Comparison of ENCODE assay signal across 8 mouse cellular contexts in the genomic region with DNA sequence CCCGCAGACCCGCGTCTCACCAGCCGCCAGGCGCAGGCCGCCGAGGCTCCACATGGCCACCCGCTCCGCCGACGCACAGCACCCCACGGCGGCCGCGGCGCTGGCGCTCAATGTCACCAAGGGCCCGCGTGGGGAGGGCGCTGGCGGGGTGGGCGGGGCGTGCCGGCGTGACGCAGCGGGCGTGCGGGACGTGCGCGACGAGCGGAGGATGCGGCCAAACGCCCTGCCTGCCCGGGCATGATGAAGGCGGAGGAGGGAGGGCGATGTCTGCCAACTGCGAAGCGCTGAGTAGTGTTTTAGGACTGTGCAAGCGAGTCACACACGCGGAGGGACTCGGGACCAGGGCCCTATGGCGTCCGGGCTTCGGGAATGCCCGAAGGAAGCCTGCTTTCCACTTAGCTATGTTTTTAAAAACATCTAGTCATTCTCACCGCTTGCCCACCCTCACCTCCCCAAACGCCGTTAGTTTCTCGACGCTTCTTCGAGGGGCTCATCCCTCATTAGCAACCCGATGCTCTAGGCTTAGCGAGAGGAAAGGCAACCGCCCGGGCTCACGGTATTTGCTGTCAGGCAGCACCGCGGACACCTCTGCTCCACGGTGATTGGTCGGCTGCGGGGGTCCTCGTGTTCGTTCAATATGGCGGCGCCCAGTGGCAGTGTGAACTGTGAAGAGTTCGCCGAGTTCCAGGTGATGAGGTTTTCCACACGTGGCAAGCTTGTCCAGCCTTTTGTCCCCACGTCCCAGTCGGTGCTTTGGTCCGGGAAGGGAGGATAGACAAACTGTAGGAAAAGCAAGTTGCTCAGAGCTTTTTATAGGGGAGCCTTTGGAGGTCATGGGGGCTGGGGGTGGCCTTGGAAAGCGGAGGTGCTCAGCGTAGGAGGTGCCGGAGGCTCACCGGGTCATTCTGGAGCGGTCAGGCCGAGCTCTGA. TPM values are rescaled to one million over a fixed set of nuclear protein-coding genes. Genes with fewer than 3 reads are reported as not detected.
DNase-seq lines count a peak whose midpoint lies in the region; ATAC-seq and TF ChIP-seq lines count a peak whose summit lies in the region.

A gene (minus strand): TSS at position 145 of the 930 bp plus-strand sequence.
A gene (plus strand): TSS at position 236 of the 930 bp plus-strand sequence.

- peak within 1 kb of the TSS; percentile 95 for H3K9ac ChIP-seq in ES-Bruce4 (ENCODE audit: low read depth, poor library complexity, severe bottlenecking)
- peak within 1 kb of the TSS; percentile 93 for H3K9ac ChIP-seq in forebrain, embryonic 14.5 days (ENCODE audit: low read length)
- peak within 1 kb of the TSS; percentile 89 for H3K9ac ChIP-seq in neural tube, embryonic 15.5 days (replicated peaks)

- peak within 1 kb of the TSS; percentile 97 for H3K27ac ChIP-seq in ES-Bruce4 (ENCODE audit: insufficient read depth, low read length)
- peak within 1 kb of the TSS; percentile 99 for H3K27ac ChIP-seq in forebrain, embryonic 14.5 days (ENCODE audit: low read depth, low read length)
- H3K27ac ChIP-seq in neural tube, embryonic 15.5 days (replicated peaks): peak within 1 kb of the TSS; percentile 100

- ATAC-seq in cerebellum, adult (ENCODE audit: insufficient number of reproducible peaks, low FRiP score, low TSS enrichment): peak; percentile 91
- ATAC-seq in forebrain, embryonic 14.5 days: peak; percentile 97
- ATAC-seq in neural tube, embryonic 15.5 days (ENCODE audit: low FRiP score): peak; percentile 98

- peaks cover 11% of the 10 kb centered on the region for H3K36me3 ChIP-seq in ES-Bruce4 (ENCODE audit: control insufficient read depth, insufficient read depth, low read length, poor library complexity, severe bottlenecking)
- H3K36me3 ChIP-seq in forebrain, embryonic 14.5 days (ENCODE audit: control insufficient read depth, insufficient read depth, low read length): peaks cover 3% of the 10 kb centered on the region; the same call in 1 of the 2 replicates
- no peaks in the 10 kb centered on the region for H3K36me3 ChIP-seq in neural tube, embryonic 15.5 days

- peak; percentile 45 for TF ChIP-seq POLR2A in ES-Bruce4 (IDR thresholded peaks at IDR 0.05; ENCODE audit: insufficient read depth, low read length)

- H3K4me1 ChIP-seq in ES-Bruce4 (ENCODE audit: control insufficient read depth, insufficient read depth, low read length): no peaks in the 10 kb centered on the region
- peaks cover 19% of the 10 kb centered on the region for H3K4me1 ChIP-seq in forebrain, embryonic 14.5 days (ENCODE audit: control insufficient read depth, insufficient read depth, low read length)
- peaks cover 27% of the 10 kb centered on the region for H3K4me1 ChIP-seq in neural tube, embryonic 15.5 days

- DNase-seq in forebrain, embryonic 14.5 days (ENCODE audit: low spot score): peak; percentile 93
- DNase-seq in heart, postnatal 14 days: peak; percentile 93 to 94
- peak; percentile 94 for DNase-seq in layer of hippocampus, adult 11-12 months (ENCODE audit: low spot score)
- peak; percentile 91 to 92 for DNase-seq in lung, adult 18-20 months
- peak; percentile 93 for DNase-seq in testis, postnatal 14 days (ENCODE audit: low spot score)

- peak; percentile 81 for TF ChIP-seq EP300 in ES-Bruce4 (IDR thresholded peaks at IDR 0.05; ENCODE audit: insufficient read depth, low read depth, low read length)

- intact Hi-C loops in heart, postnatal 14 days (cut with DNase I): loop anchor here (2.0 to 10.0 kb wide), 3 partner anchors 29 to 803 kb away; a partner anchor contains a TSS

- peak within 1 kb of the TSS; percentile 88 for H3K4me3 ChIP-seq in ES-Bruce4 (ENCODE audit: low read depth, low read length)
- peak within 1 kb of the TSS; percentile 67 for H3K4me3 ChIP-seq in forebrain, embryonic 14.5 days (ENCODE audit: low read depth, low read length)
- H3K4me3 ChIP-seq in neural tube, embryonic 15.5 days (replicated peaks): peak within 1 kb of the TSS; percentile 86

- TF ChIP-seq CTCF in ES-Bruce4 (IDR thresholded peaks at IDR 0.05; ENCODE audit: low read depth, low read length): no peak

- peak within 1 kb of the TSS; percentile 85 for H3K4me2 ChIP-seq in forebrain, embryonic 14.5 days (ENCODE audit: low read length)
- H3K4me2 ChIP-seq in neural tube, embryonic 15.5 days: peak within 1 kb of the TSS; percentile 85

- H3K27me3 ChIP-seq in ES-Bruce4 (ENCODE audit: control insufficient read depth, insufficient read depth, low read length, poor library complexity, severe bottlenecking): no peaks in the 10 kb centered on the region
- no peaks in the 10 kb centered on the region for H3K27me3 ChIP-seq in forebrain, embryonic 14.5 days (replicated peaks; ENCODE audit: control insufficient read depth, insufficient read depth, low read length)
- no peaks in the 10 kb centered on the region for H3K27me3 ChIP-seq in neural tube, embryonic 15.5 days (replicated peaks)

- no peaks in the 10 kb centered on the region for H3K9me3 ChIP-seq in ES-Bruce4 (replicated peaks; ENCODE audit: control insufficient read depth, insufficient read depth, low read length, poor library complexity, severe bottlenecking)
- H3K9me3 ChIP-seq in forebrain, embryonic 14.5 days (replicated peaks; ENCODE audit: control insufficient read depth, low read length): no peaks in the 10 kb centered on the region
- no peaks in the 10 kb centered on the region for H3K9me3 ChIP-seq in neural tube, embryonic 15.5 days (replicated peaks)

- under 1% methylated on average over 73 of the region's 81 CpGs for WGBS in forebrain, embryonic 14.5 days
- WGBS in neural tube, embryonic 15.5 days: under 1% methylated on average over 78 of the region's 81 CpGs

RNA-seq across cellular contexts. Expression of the first gene that starts in this region (rescaled TPM):
- 158 and 159 TPM in 2 replicates for polyA plus RNA-seq in ES-Bruce4 (2011; ENCODE audit: insufficient read depth, insufficient read length, low read depth, missing spikeins)
- polyA plus RNA-seq in forebrain, embryonic 14.5 days (2014; fragmentation: Nextera tagmentation; extraction: Ambion mirVana): 186 and 211 TPM in 2 replicates
- total RNA-seq in heart, postnatal 14 days (2021): 100 to 1,000 TPM; 205 to 206 TPM
- 146 and 193 TPM in 2 replicates for polyA plus RNA-seq in neural tube, embryonic 15.5 days (2015; fragmentation: Nextera tagmentation; extraction: Ambion mirVana)

RNA-seq across cellular contexts. Expression of the second gene that starts in this region (rescaled TPM):
- 279 and 293 TPM in 2 replicates for polyA plus RNA-seq in ES-Bruce4 (2011; ENCODE audit: insufficient read depth, insufficient read length, low read depth, missing spikeins)
- 39.0 and 39.2 TPM in 2 replicates for polyA plus RNA-seq in forebrain, embryonic 14.5 days (2014; fragmentation: Nextera tagmentation; extraction: Ambion mirVana)
- total RNA-seq in heart, postnatal 14 days (2021): 10 to 100 TPM; 32.4 to 34.2 TPM
- polyA plus RNA-seq in neural tube, embryonic 15.5 days (2015; fragmentation: Nextera tagmentation; extraction: Ambion mirVana): 33.0 and 39.3 TPM in 2 replicates

Comparison
In these comparisons a context has a peak if more than half of its experiments do, and no peak if none do; other contexts are left out.
1. Peak in every context shown above with its lines: DNase-seq, ATAC-seq, H3K4me3 ChIP-seq and H3K27ac ChIP-seq.